Mouse (Mus musculus): ENCODE measurements around the gene Ndfip2. TPM values are rescaled to one million over a fixed set of nuclear protein-coding genes. Genes with fewer than 3 reads are reported as not detected.
A peak's percentile ranks its signal among the peaks of the same experiment; 100 is the strongest.

Ndfip2 gene
- total RNA-seq, 2 experiments from 2014 or later: 97.9 to 103 TPM

DNA sequence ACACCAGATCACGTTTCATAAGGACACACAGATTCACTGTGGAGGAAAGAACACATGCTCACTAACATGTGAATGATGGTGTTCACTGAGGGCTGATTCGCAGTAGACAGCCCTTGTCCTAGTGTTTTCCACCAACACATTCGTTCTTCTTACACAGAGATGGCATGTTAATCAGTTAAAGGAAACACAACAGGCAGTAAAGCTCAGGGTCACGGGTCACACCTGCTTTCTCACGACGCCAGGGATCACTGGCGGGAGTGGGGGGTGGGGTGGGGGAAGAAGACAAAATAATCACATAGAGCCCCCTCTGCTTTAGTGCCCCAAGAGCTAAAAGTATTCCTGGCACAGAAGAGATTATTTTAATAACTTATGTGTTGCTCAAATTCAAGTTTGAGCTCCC is 5.1 kb upstream of the Ndfip2 start:
- no peak overlapping the region for H3K27ac ChIP-seq
- TF ChIP-seq CTCF (IDR thresholded peaks at IDR 0.05): no peak
- intact Hi-C loops (cut with DNase I): no loop called here
- no peak for DNase-seq (ENCODE audit: extremely low spot score in 1 of 2, low spot score in 2 of 2)
- no peak overlapping the region for H3K4me3 ChIP-seq

GRCm38 (mm10) chr14:105254401-105254800 is 4.0 kb upstream of the Ndfip2 start:
- intact Hi-C loops (cut with DNase I): no loop called here
- no peak for TF ChIP-seq CTCF (IDR thresholded peaks at IDR 0.05)
- DNase-seq (ENCODE audit: extremely low spot score in 1 of 2, low spot score in 2 of 2): no peak

GRCm38 (mm10) chr14:105255620-105256019 is 2.8 kb upstream of the Ndfip2 start:
- Histone ChIP-seq H3K27ac (no peak overlapping the region), H3K4me3 (no peak overlapping the region)
- TF ChIP-seq CTCF (IDR thresholded peaks at IDR 0.05): no peak
- DNase-seq (ENCODE audit: extremely low spot score in 1 of 2, low spot score in 2 of 2): no peak
- intact Hi-C loops (cut with DNase I): no loop called here

More at GRCm38 (mm10) chr14:105254401-105254800, 4.0 kb upstream of the Ndfip2 start:
- H3K27ac ChIP-seq: peak overlapping the region; percentile 76; the same call in 1 of the 2 replicates
- no peak overlapping the region for H3K4me3 ChIP-seq

DNA sequence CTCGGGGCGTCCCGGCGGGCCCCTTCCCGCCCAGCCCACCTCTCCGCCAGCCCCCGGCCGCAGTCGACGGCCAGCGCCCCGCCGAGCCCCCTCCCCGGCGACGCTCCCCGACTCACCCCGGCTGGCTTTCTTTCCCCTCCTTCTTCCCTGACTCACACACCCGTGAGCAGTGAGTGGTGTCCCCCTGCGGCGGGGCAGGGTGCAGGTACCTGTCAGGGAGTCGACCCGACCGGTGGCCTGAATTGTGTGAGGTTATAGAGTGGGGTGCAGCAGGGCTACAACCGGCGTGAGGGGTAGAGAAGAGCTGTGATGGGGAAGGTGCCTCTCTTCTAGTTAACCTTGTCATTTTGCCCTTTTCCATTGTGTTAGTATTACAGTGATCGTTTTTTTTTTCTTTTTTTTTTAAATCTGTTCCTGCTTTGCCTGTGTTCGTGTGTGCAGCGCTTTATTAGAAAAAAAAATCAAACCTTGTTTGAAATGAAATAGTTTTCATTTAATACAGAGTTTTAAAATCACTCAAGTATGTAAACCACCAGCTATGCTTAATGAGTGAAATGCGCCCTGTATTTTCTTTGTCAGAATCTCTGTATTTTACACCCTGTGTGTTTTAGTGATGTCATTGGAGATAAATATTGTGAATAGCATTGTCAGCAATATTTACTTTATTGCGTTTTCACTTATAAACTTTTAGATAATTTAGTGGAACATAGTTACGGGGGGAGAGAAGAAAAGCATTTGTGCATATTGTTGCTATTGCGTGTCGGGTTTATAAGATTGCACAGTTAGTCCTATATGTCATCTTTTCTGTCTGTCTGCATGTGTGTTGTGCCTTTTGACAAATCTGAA is 885 bp downstream of the Ndfip2 start:
- peak overlapping the region; percentile 97 for H3K27ac ChIP-seq
- no peak for TF ChIP-seq CTCF (IDR thresholded peaks at IDR 0.05)
- intact Hi-C loops (cut with DNase I): loop anchor here (2.0 kb wide), 2 partner anchors 28 to 82 kb away; partner anchors contain the start of gene Rbm26
- peak; percentile 19 to 40 for DNase-seq (ENCODE audit: extremely low spot score in 1 of 2, low spot score in 2 of 2)
- H3K4me3 ChIP-seq: peak overlapping the region; percentile 94

DNA sequence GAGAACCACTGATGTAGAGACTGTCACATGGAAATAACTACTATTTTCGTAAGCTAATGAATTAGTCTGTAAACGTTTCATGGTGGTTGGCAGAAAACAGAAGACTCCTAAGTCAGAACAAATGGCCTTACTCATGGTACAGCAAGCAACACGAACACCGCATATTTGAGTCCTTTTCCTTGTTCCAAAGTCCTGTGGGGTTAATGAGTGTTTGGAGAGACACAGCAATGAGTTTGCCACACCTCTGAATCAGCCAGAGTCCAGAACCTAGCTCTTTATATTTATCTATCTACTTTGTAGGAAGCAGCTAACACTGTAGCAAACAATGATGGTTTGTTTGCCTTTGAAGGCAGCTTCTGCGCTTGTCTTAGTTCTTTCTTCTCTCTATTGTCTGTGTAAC is 4.5 kb downstream of the Ndfip2 start:
- no peak for TF ChIP-seq CTCF (IDR thresholded peaks at IDR 0.05)
- intact Hi-C loops (cut with DNase I): no loop called here
- DNase-seq (ENCODE audit: extremely low spot score in 1 of 2, low spot score in 2 of 2): no peak

DNA sequence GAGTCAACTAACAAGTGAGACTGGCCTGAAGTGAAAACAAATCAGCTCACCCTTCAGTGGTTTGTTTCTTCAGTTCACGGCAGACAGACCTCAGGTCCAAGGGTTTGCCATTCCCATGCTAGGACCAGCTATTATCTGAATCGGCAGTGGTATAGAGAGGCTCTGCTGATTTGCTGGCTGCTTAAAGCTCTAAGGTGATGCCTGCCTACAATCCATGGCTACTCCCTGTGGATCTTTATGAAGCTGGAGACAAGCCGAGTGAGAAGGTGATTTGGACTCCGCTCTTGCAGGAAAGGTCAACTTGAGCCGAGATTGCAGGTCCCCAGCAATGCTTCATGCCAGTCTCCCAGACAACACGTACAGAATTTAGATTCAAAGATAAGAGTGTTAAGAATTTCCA is 8.7 kb downstream of the Ndfip2 start:
- Histone ChIP-seq H3K4me3 (no peak overlapping the region), H3K27ac (no peak overlapping the region)
- intact Hi-C loops (cut with DNase I): no loop called here
- DNase-seq (ENCODE audit: extremely low spot score in 1 of 2, low spot score in 2 of 2): no peak
- TF ChIP-seq CTCF (IDR thresholded peaks at IDR 0.05): no peak

More for the DNA sequence above, 4.5 kb downstream of the Ndfip2 start:
- H3K27ac ChIP-seq: no peak overlapping the region
- H3K4me3 ChIP-seq: no peak overlapping the region

GRCm38 (mm10) chr14:105272030-105272429 is 13.7 kb downstream of the Ndfip2 start:
- no peak overlapping the region for H3K27ac ChIP-seq
- DNase-seq (ENCODE audit: extremely low spot score in 1 of 2, low spot score in 2 of 2): no peak
- intact Hi-C loops (cut with DNase I): no loop called here
- no peak for TF ChIP-seq CTCF (IDR thresholded peaks at IDR 0.05)
- H3K4me3 ChIP-seq: no peak overlapping the region

GRCm38 (mm10) chr14:105272539-105272938 is 14.2 kb downstream of the Ndfip2 start:
- DNase-seq (ENCODE audit: extremely low spot score in 1 of 2, low spot score in 2 of 2): no peak
- Histone ChIP-seq H3K4me3 (no peak overlapping the region), H3K27ac (no peak overlapping the region)
- intact Hi-C loops (cut with DNase I): no loop called here
- no peak for TF ChIP-seq CTCF (IDR thresholded peaks at IDR 0.05)

- DNase-seq (ENCODE audit: extremely low spot score in 1 of 2, low spot score in 2 of 2): no peak
- peak overlapping the region; percentile 7; the same call in 1 of the 2 replicates for H3K27ac ChIP-seq
- no peak for TF ChIP-seq CTCF (IDR thresholded peaks at IDR 0.05)
- intact Hi-C loops (cut with DNase I): no loop called here
- no peak overlapping the region for H3K4me3 ChIP-seq
These were observed 16.8 kb downstream of the Ndfip2 start for GRCm38 (mm10) chr14:105275196-105275595.

GRCm38 (mm10) chr14:105277277-105277676 is 18.9 kb downstream of the Ndfip2 start:
- intact Hi-C loops (cut with DNase I): no loop called here
- no peak for TF ChIP-seq CTCF (IDR thresholded peaks at IDR 0.05)
- H3K4me3 ChIP-seq: no peak overlapping the region
- no peak for DNase-seq (ENCODE audit: extremely low spot score in 1 of 2, low spot score in 2 of 2)
- no peak overlapping the region; the same call in 1 of the 2 replicates for H3K27ac ChIP-seq

GRCm38 (mm10) chr14:105284062-105284461 is 25.7 kb downstream of the Ndfip2 start:
- H3K4me3 ChIP-seq: no peak overlapping the region
- no peak for DNase-seq (ENCODE audit: extremely low spot score in 1 of 2, low spot score in 2 of 2)
- TF ChIP-seq CTCF (IDR thresholded peaks at IDR 0.05): no peak
- intact Hi-C loops (cut with DNase I): no loop called here
- H3K27ac ChIP-seq: no peak overlapping the region

DNA sequence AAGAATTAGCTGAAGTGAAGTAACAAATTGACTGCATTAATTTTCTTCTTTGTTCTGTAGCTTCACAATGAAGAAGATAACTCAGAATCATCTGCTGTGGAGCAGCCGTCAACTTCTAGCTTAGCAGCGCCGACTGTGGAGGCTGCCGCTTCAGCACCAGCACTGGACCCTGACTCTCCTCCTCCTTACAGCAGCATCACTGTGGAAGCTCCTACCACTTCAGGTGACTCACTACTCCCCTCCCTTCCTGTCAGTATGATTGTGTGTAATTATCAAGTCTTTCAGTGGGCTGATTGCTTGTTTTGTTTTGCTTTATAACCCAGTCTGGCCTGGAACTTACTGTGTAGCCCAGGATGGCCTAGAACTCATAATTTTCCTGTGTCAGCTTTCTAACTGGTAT is 29.2 kb downstream of the Ndfip2 start:
- intact Hi-C loops (cut with DNase I): loop anchor here (2.0 kb wide), 1 partner anchor 29 kb away; the partner anchor contains the start of gene Ndfip2
- no peak for TF ChIP-seq CTCF (IDR thresholded peaks at IDR 0.05)
- no peak overlapping the region for H3K27ac ChIP-seq
- H3K4me3 ChIP-seq: no peak overlapping the region
- DNase-seq (ENCODE audit: extremely low spot score in 1 of 2, low spot score in 2 of 2): no peak
